Mouse (Mus musculus) liver, embryonic 15.5 days (tissue): ENCODE data around the gene Meox1. TPM values are rescaled to one million over a fixed set of nuclear protein-coding genes. Genes with fewer than 3 reads are reported as not detected.

ENCODE experiments used
- polyA plus RNA-seq: library from polyadenylated mRNA; unstranded; fragments of >200 nt; fragmentation: Nextera tagmentation; extraction: Ambion mirVana; gene quantifications from 2 replicates; pipeline ENCODE4 v1.2.1, GENCODE M21; 2015

Meox1 gene
- polyA plus RNA-seq, 1 experiment from 2014 or later = 0.51 TPM

Other genes with a start within 250 kb of the Meox1 start
- 0.82 and 0.94 TPM in 2 replicates for gene Arl4d, start 228.8 kb downstream of the Meox1 start, polyA plus RNA-seq
- 14.1 and 14.8 TPM in 2 replicates for gene Dhx8, start 161.5 kb downstream of the Meox1 start, polyA plus RNA-seq
- gene Etv4, start 109.0 kb downstream of the Meox1 start, polyA plus RNA-seq = 0.13 and 0.15 TPM in 2 replicates
- gene Sost, start 72.6 kb upstream of the Meox1 start, polyA plus RNA-seq = 0.07 TPM in 2 replicates
- gene Cfap97d1, start 89.9 kb upstream of the Meox1 start, polyA plus RNA-seq = not detected in 2 replicates
- 7.8 and 8.0 TPM in 2 replicates for gene Dusp3, start 92.6 kb upstream of the Meox1 start, polyA plus RNA-seq
- 0.24 and 0.53 TPM in 2 replicates for gene Mpp3, start 134.1 kb upstream of the Meox1 start, polyA plus RNA-seq
- 0.69 and 0.82 TPM in 2 replicates for gene Cd300lg, start 147.1 kb upstream of the Meox1 start, polyA plus RNA-seq
- 11.5 and 13.3 TPM in 2 replicates for gene Mpp2, start 194.1 kb upstream of the Meox1 start, polyA plus RNA-seq
- gene Ppy, start 206.9 kb upstream of the Meox1 start, polyA plus RNA-seq = not detected in 2 replicates
- 0.29 and 0.71 TPM in 2 replicates for gene Pyy, start 213.5 kb upstream of the Meox1 start, polyA plus RNA-seq